Mouse (Mus musculus) liver, embryonic 11.5 days (tissue): ENCODE data around the gene Atp6v0a4. TPM values are rescaled to one million over a fixed set of nuclear protein-coding genes. Genes with fewer than 3 reads are reported as not detected.

Experiments
- ATAC-seq: fragments of 200-750 bp; cut with Nextera tagmentation; replicated peaks from 2 replicates; pipeline ENCODE4 v1.8.0; 2017; ENCODE audit warnings: moderate number of reproducible peaks, mild to moderate bottlenecking, moderate TSS enrichment, moderate library complexity; ENCODE audit not compliant: low FRiP score
- DNase-seq: peaks from one replicate; pipeline ENCODE4 v3.0.0-alpha.2; 2017; ENCODE audit warnings: low spot score
- H3K27ac ChIP-seq: fragments of 300-500 bp; sonication (generic); 2 replicates; pipeline ENCODE4 v1.5.1; 2014; ENCODE audit warnings: mild to moderate bottlenecking, low read depth, low read length, control low read depth
- H3K27me3 ChIP-seq: fragments of 300-500 bp; sonication (generic); replicated peaks from 2 replicates; pipeline ENCODE4 v1.6.1; 2014; ENCODE audit warnings: low read length, mixed read lengths; ENCODE audit not compliant: control insufficient read depth, insufficient read depth
- H3K36me3 ChIP-seq: fragments of 300-500 bp; sonication (generic); 2 replicates; pipeline ENCODE4 v1.6.1; 2014; ENCODE audit warnings: mild to moderate bottlenecking, low read length, moderate library complexity, mixed read lengths; ENCODE audit not compliant: control insufficient read depth, insufficient read depth
- H3K4me1 ChIP-seq: fragments of 300-500 bp; sonication (generic); replicated peaks from 2 replicates; pipeline ENCODE4 v1.6.1; 2014; ENCODE audit warnings: low read length, mixed read lengths; ENCODE audit not compliant: control insufficient read depth, insufficient read depth
- H3K4me2 ChIP-seq: fragments of 300-500 bp; sonication (generic); 2 replicates; pipeline ENCODE4 v1.6.1; 2014; ENCODE audit warnings: mild to moderate bottlenecking, control low read depth, moderate library complexity
- H3K4me3 ChIP-seq: fragments of 300-500 bp; sonication (generic); 2 replicates; pipeline ENCODE4 v1.5.1; 2014; ENCODE audit warnings: low read depth, low read length, control low read depth
- H3K9ac ChIP-seq: fragments of 300-500 bp; sonication (generic); 2 replicates; pipeline ENCODE4 v1.6.1; 2014; ENCODE audit warnings: low read depth, low read length, control low read depth
- H3K9me3 ChIP-seq: fragments of 300-500 bp; sonication (generic); 2 replicates; pipeline ENCODE4 v1.6.1; 2016; ENCODE audit warnings: low read length, inconsistent platforms, mixed read lengths; ENCODE audit not compliant: control insufficient read depth
- WGBS: fragments of 180-500 bp; shearing (Covaris S2); extraction: QIAGEN DNeasy Blood & Tissue Kit; methylation state at CpG from one replicate; pipeline ENCODE4 v1.1.7; 2014; 5-methylcytosine and 5-hydroxymethylcytosine counted together
- polyA plus RNA-seq: library from polyadenylated mRNA; unstranded; fragments of >200 nt; fragmentation: Nextera tagmentation; extraction: Ambion mirVana; gene quantifications from 2 replicates; pipeline ENCODE4 v1.2.1, GENCODE M21; 2014

The Atp6v0a4 gene
- polyA plus RNA-seq, 1 experiment from 2014 or later = 0.29 TPM

- ATAC-seq (no peak), DNase-seq (no peak)
- Histone ChIP-seq H3K27ac (no peak overlapping the region), H3K4me3 (no peak overlapping the region), H3K4me1 (peaks cover 5% of the 10 kb centered on the region), H3K9ac (no peak overlapping the region), H3K36me3 (no peaks in the 10 kb centered on the region), H3K4me2 (no peak overlapping the region), H3K9me3 (no peaks in the 10 kb centered on the region), H3K27me3 (no peaks in the 10 kb centered on the region)
- WGBS = 59% methylated on average over 4 of the region's 4 CpGs
Measured at GRCm38 (mm10) chr6:38080364-38080763, 44.0 kb downstream of the Atp6v0a4 start.

DNA sequence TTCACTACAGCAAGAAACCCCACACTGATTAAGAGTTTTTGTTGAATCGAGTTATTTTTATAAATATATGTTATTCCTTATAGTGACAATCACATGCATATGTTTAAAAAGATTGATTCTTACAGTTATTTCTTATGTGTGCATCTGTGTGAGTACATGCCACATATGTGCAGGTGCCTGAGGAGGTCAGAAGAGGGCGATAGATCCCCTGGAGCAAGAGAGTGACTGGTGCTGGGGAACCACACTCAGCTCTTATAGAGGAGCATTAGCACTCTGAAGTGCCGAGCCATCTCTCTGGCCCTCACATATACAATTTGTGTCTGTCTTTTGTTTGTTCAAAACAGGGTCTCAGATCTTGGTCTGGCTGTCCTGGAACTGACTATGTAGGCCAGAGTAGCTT lies 50.8 kb downstream of the Atp6v0a4 start:
- Histone ChIP-seq H3K4me3 (no peak overlapping the region), H3K27ac (no peak overlapping the region), H3K27me3 (no peaks in the 10 kb centered on the region), H3K9me3 (no peaks in the 10 kb centered on the region), H3K9ac (no peak overlapping the region), H3K4me2 (no peak overlapping the region), H3K4me1 (peaks cover 9% of the 10 kb centered on the region), H3K36me3 (no peaks in the 10 kb centered on the region)
- ATAC-seq (no peak), DNase-seq (no peak)
- WGBS = 85% methylated on average over 3 of the region's 3 CpGs

DNA sequence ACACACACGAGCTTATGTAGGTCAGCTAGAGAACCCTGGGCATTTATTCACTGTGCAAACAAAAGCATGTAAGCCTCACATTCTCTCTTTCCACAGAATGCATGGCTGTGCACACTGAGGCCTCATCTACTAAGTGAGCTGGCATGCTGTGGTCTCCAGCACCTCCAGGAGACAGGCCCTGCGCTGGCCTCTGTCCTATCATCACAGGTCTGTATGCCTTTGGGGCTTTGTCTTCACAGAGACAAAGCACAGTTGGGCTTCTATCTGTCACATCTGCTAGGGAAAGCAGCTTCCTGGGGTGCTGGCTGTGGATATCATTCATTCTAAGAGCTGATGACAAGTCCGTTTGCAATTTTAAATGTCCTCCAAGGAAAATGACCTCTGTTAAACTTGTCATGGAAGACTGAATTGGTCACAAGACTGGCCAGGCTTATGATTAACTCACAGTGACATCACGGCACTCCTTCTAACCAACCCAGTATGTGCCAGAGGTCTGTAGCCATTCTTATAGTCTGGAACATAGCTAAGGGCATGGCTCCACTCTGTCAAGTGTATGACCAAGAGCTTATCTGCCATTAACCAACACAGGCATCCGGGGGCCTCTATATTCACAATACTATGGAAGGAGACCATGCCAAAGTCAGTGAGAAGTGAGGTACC lies 52.1 kb downstream of the Atp6v0a4 start:
- Histone ChIP-seq H3K27me3 (no peaks in the 10 kb centered on the region), H3K36me3 (no peaks in the 10 kb centered on the region), H3K4me3 (no peak overlapping the region), H3K4me1 (peaks cover 9% of the 10 kb centered on the region), H3K27ac (no peak overlapping the region), H3K4me2 (no peak overlapping the region), H3K9me3 (no peaks in the 10 kb centered on the region), H3K9ac (no peak overlapping the region)
- WGBS = 64% methylated on average over 5 of the region's 5 CpGs
- ATAC-seq (peak; percentile 68), DNase-seq (no peak)

DNA sequence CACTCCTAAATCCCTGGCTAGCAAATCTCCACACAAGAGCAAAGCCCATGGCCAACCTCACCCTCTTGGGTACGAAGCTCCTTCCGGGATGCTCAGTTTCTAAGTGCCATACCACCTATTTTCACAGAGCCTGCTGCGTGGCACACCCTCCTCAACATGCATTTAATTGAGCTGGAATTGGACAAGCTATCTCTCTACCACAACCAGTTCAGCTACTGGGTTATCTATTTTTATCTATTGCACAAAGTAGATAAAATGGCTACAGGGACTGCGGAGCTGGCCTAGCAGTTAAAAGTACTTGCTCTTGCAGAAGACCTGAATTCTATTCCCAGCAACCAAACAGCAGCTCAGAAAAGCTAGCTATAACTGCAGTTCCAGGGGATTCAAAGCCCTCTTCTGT lies 53.1 kb downstream of the Atp6v0a4 start:
- 72% methylated on average over 4 of the region's 4 CpGs for WGBS
- no peak overlapping the region for H3K4me2 ChIP-seq
- H3K36me3 ChIP-seq = no peaks in the 10 kb centered on the region
- no peak for DNase-seq
- peak; percentile 75 for ATAC-seq
- H3K4me3 ChIP-seq = no peak overlapping the region
- H3K27me3 ChIP-seq = no peaks in the 10 kb centered on the region
- no peak overlapping the region for H3K27ac ChIP-seq
- no peak overlapping the region for H3K9ac ChIP-seq
- H3K9me3 ChIP-seq = no peaks in the 10 kb centered on the region
- peaks cover 9% of the 10 kb centered on the region for H3K4me1 ChIP-seq

GRCm38 (mm10) chr6:38066215-38066614 lies 58.2 kb downstream of the Atp6v0a4 start:
- 4% methylated on average over 5 of the region's 5 CpGs for WGBS
- Histone ChIP-seq H3K4me1 (no peaks in the 10 kb centered on the region; the same call in 1 of the 2 replicates), H3K9ac (no peak overlapping the region), H3K9me3 (no peaks in the 10 kb centered on the region; the same call in 1 of the 2 replicates), H3K4me3 (no peak overlapping the region), H3K4me2 (no peak overlapping the region), H3K27me3 (no peaks in the 10 kb centered on the region), H3K27ac (no peak overlapping the region), H3K36me3 (no peaks in the 10 kb centered on the region)
- no peak for DNase-seq
- ATAC-seq = no peak

DNA sequence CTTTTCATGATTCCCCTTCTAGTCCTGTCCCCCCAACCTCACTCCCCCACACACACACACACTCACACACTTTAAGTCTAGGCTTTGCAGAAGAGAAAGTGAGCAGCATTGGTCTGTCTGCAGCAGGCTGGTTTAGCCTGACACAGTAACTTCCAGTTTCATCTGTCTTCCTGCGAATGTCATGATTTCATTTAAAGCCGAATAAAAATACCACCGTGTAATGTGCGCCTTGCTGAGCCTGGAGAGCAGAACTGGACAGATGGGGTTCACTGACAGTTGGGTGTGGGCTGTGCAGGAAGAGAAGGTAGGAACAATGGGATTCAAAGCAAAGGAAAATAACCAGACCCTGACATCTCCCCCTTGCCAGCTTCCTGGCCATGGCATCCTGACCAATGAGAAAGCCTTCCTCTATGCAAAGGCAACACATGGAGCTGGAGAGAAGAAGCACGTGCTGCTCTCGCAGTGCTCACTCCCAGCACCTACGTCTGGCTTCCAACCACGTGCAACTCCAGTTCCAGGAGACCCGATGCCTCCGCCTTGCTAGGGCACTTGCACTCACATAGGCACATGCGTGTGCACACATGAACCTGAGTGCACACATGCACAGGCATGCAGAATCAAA lies 58.8 kb downstream of the Atp6v0a4 start:
- H3K9ac ChIP-seq = no peak overlapping the region
- H3K4me3 ChIP-seq = no peak overlapping the region
- H3K4me1 ChIP-seq = no peaks in the 10 kb centered on the region; the same call in 1 of the 2 replicates
- no peak overlapping the region for H3K4me2 ChIP-seq
- ATAC-seq (no peak), DNase-seq (no peak)
- 79% methylated on average over 11 of the region's 11 CpGs for WGBS
- H3K27me3 ChIP-seq = no peaks in the 10 kb centered on the region
- H3K36me3 ChIP-seq = no peaks in the 10 kb centered on the region
- H3K27ac ChIP-seq = no peak overlapping the region
- H3K9me3 ChIP-seq = no peaks in the 10 kb centered on the region; the same call in 1 of the 2 replicates

DNA sequence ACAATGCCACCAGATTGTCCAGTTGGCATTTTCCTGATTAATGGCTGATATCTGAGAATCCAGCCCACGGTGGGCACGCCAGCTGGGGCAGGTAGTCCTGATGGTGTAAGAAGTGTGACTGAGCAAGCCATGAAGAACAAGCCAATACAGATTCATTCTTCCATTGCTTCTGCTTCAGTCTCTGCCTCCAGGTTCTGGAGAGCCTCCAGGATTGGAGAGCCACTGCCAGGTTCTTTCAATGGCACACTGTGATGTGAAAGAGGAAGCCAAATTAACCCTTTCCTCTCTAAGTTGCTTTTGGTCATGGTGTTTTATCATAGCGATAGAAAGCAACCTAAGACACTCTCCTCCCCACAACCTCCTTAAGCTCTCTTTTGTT lies 59.3 kb downstream of the Atp6v0a4 start:
- no peak overlapping the region for H3K27ac ChIP-seq
- DNase-seq = no peak
- no peak overlapping the region for H3K4me2 ChIP-seq
- H3K9me3 ChIP-seq = no peaks in the 10 kb centered on the region; the same call in 1 of the 2 replicates
- ATAC-seq = no peak
- H3K4me1 ChIP-seq = no peaks in the 10 kb centered on the region
- no peak overlapping the region for H3K4me3 ChIP-seq
- no peaks in the 10 kb centered on the region for H3K36me3 ChIP-seq
- WGBS = 74% methylated on average over 3 of the region's 3 CpGs
- H3K27me3 ChIP-seq = no peaks in the 10 kb centered on the region
- H3K9ac ChIP-seq = no peak overlapping the region

- WGBS = 51% methylated on average over 2 of the region's 2 CpGs
- no peaks in the 10 kb centered on the region; the same call in 1 of the 2 replicates for H3K9me3 ChIP-seq
- H3K27me3 ChIP-seq = no peaks in the 10 kb centered on the region
- H3K27ac ChIP-seq = no peak overlapping the region
- DNase-seq (no peak), ATAC-seq (no peak)
- no peaks in the 10 kb centered on the region for H3K4me1 ChIP-seq
- no peak overlapping the region for H3K4me3 ChIP-seq
- no peaks in the 10 kb centered on the region for H3K36me3 ChIP-seq
- no peak overlapping the region for H3K9ac ChIP-seq
- H3K4me2 ChIP-seq = no peak overlapping the region
Measured at GRCm38 (mm10) chr6:38064621-38065020, 59.8 kb downstream of the Atp6v0a4 start.

- 50% methylated on average over 5 of the region's 5 CpGs for WGBS
- H3K4me1 ChIP-seq = no peaks in the 10 kb centered on the region
- no peak for DNase-seq
- no peak overlapping the region for H3K4me2 ChIP-seq
- no peak for ATAC-seq
- no peaks in the 10 kb centered on the region; the same call in 1 of the 2 replicates for H3K9me3 ChIP-seq
- no peak overlapping the region for H3K9ac ChIP-seq
- H3K27me3 ChIP-seq = no peaks in the 10 kb centered on the region
- no peaks in the 10 kb centered on the region for H3K36me3 ChIP-seq
- H3K4me3 ChIP-seq = no peak overlapping the region
- H3K27ac ChIP-seq = no peak overlapping the region
Measured at GRCm38 (mm10) chr6:38058805-38059204, 65.6 kb downstream of the Atp6v0a4 start.
